Mouse (Mus musculus): ENCODE results near the gene Tubgcp5.

The Tubgcp5 gene

DNA sequence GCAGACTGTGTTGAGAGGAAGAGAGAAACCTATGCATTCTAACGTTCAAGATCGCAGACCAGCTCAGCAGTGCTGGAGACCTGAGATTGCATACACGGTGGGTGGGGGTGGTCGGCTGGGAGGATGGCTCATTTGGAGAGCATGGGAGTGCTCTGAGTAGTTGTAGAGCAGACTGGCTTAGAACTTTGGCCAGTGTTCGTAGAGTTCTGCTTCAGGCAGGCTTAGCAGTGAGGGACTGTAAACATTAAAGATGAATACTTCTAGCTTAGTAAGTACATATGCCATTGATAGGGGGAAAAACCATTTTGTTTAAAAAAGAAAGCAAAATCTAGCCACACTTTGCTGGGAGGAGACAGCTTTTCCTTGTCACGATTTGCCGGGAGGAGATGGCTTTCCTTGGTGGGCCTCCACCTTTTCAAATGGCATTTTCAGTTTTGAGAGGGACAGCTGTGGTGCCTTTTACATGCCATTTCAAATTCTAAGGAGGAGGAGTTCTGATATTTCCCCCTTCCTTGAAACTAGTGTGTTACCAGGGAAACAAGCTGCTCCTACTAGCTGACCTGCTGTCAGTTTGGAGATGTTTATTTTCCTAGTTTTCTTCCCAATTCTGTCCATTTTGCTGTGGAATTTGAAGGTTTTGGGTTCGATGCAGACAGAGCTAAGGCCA, 71.9 kb downstream of the Tubgcp5 start:
- Histone ChIP-seq H3K27me3 (ENCODE audit: control insufficient read depth, insufficient read depth, low read length, poor library complexity, severe bottlenecking) (no peaks in the 10 kb centered on the region), H3K36me3 (ENCODE audit: control insufficient read depth, insufficient read depth, low read length, poor library complexity, severe bottlenecking) (no peaks in the 10 kb centered on the region)
- DNase-seq (ENCODE audit: low read depth, low spot score), result no peak

- DNase-seq (ENCODE audit: low read depth, low spot score), result peak; percentile 56
- Histone ChIP-seq H3K36me3 (ENCODE audit: control insufficient read depth, insufficient read depth, low read length, poor library complexity, severe bottlenecking) (no peaks in the 10 kb centered on the region), H3K27me3 (ENCODE audit: control insufficient read depth, insufficient read depth, low read length, poor library complexity, severe bottlenecking) (no peaks in the 10 kb centered on the region)
These were observed 74.3 kb downstream of the Tubgcp5 start for GRCm38 (mm10) chr7:55868247-55868646.

- H3K36me3 ChIP-seq (ENCODE audit: control insufficient read depth, insufficient read depth, low read length, poor library complexity, severe bottlenecking), result no peaks in the 10 kb centered on the region
These were observed 75.3 kb downstream of the Tubgcp5 start for GRCm38 (mm10) chr7:55869220-55869619.

DNA sequence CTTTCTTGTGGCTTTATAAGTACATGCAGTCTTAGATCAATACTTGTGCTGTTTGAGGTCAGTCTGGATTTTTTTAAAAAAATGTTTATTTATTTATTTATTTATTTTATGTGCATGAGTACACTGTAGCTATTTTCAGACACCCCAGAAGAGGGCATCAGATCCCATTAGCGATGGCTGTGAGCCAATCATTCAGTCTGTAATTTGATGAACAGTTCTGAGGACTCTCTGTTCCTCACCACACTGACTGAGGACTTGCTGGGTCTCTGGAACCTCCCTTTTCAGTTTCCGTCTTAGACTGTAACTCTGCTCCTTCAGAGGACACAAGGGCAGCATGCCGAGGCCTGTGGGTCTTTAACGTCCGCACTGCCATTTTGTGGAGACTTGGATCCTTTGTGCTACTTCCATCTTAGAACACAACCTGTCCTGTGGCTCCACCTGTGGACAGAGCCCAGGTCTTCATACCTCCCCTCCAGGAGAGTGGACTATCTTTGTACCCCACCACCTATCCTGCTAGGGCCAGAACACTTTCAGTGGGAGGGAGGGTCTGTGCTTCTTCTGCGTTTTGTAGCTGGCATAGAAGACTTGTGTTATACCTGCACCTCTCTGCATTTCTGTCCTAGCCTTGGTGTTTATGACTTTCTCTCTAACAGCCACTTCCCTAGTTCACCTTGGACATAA, 76.5 kb downstream of the Tubgcp5 start:
- DNase-seq (ENCODE audit: low read depth, low spot score), result no peak
- no peaks in the 10 kb centered on the region for H3K27me3 ChIP-seq (ENCODE audit: control insufficient read depth, insufficient read depth, low read length, poor library complexity, severe bottlenecking)
- no peaks in the 10 kb centered on the region for H3K36me3 ChIP-seq (ENCODE audit: control insufficient read depth, insufficient read depth, low read length, poor library complexity, severe bottlenecking)

More at GRCm38 (mm10) chr7:55869220-55869619, 75.3 kb downstream of the Tubgcp5 start:
- no peak for DNase-seq (ENCODE audit: low read depth, low spot score)
- H3K27me3 ChIP-seq (ENCODE audit: control insufficient read depth, insufficient read depth, low read length, poor library complexity, severe bottlenecking), result no peaks in the 10 kb centered on the region

DNA sequence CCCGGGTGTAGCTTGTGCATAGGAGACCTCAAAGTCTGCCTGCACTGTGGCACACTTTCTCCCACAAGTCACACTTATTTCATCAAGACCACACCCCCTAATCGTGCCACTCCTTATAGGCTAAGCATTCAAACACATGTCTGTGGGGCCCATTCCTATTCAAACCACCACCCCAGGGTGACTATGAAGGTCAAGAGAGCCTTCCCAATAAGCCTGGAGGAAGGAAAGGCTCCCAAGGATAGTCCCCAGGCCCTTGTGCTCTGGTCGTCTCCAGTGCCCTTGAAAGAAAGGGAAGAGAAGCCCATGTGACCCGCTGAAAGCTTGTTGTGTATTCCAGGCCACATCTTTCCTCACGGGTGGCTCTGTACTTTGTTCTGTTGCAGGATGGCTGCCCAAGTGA, 77.5 kb downstream of the Tubgcp5 start:
- DNase-seq (ENCODE audit: low read depth, low spot score), result no peak
- Histone ChIP-seq H3K27me3 (ENCODE audit: control insufficient read depth, insufficient read depth, low read length, poor library complexity, severe bottlenecking) (no peaks in the 10 kb centered on the region), H3K36me3 (ENCODE audit: control insufficient read depth, insufficient read depth, low read length, poor library complexity, severe bottlenecking) (no peaks in the 10 kb centered on the region)

DNA sequence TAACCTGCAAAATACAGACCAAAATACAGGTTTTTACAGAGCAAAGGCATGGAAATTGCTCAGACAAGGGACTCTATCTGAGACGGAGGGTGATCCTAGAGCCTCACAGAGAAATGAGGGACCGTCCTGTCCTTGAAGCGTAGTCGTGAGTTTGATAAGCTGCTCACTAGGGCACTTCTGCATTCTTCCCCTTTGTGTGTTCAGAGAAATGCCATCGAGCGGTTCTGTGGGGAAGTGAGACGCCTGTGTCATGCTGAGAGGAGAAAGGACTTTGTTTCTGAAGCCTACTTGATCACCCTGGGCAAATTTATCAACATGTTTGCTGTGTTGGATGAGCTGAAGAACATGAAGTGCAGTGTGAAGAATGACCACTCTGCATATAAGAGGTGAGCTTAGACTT, 80.7 kb downstream of the Tubgcp5 start:
- no peaks in the 10 kb centered on the region for H3K27me3 ChIP-seq (ENCODE audit: control insufficient read depth, insufficient read depth, low read length, poor library complexity, severe bottlenecking)
- no peak for DNase-seq (ENCODE audit: low read depth, low spot score)

GRCm38 (mm10) chr7:55877721-55878120, 83.8 kb downstream of the Tubgcp5 start:
- Histone ChIP-seq H3K27me3 (ENCODE audit: control insufficient read depth, insufficient read depth, low read length, poor library complexity, severe bottlenecking) (no peaks in the 10 kb centered on the region), H3K36me3 (ENCODE audit: control insufficient read depth, insufficient read depth, low read length, poor library complexity, severe bottlenecking) (peaks cover 1% of the 10 kb centered on the region; the same call in 1 of the 2 replicates)
- no peak for DNase-seq (ENCODE audit: low read depth, low spot score)

More for the DNA sequence above, 80.7 kb downstream of the Tubgcp5 start:
- peaks cover 1% of the 10 kb centered on the region; the same call in 1 of the 2 replicates for H3K36me3 ChIP-seq (ENCODE audit: control insufficient read depth, insufficient read depth, low read length, poor library complexity, severe bottlenecking)

DNA sequence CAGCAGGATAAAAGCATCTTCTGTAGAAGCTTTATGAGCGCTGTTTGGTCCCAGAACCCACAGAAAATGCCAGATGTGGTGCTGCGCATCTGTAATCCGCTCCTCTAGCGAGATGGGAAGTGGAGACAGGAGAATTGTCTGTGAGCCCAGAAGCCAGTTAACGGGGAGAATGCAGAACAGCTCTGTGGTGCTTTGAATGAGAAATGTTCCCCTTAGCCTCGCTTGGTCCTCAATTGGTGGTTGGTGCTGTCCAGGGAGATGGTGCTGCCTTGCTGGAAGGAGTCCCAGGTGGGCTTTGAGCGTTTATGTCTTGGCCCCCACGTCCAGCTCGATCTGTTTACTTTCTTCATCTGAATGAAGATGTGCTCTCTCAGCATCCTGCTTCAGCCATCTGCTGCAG, 86.9 kb downstream of the Tubgcp5 start:
- no peaks in the 10 kb centered on the region for H3K27me3 ChIP-seq (ENCODE audit: control insufficient read depth, insufficient read depth, low read length, poor library complexity, severe bottlenecking)
- DNase-seq (ENCODE audit: low read depth, low spot score), result no peak
- H3K36me3 ChIP-seq (ENCODE audit: control insufficient read depth, insufficient read depth, low read length, poor library complexity, severe bottlenecking), result peaks cover 1% of the 10 kb centered on the region; the same call in 1 of the 2 replicates

Measured in splenic B cell, adult 2 months (primary cell).